Mouse (Mus musculus) bone marrow macrophage, adult 2 months (primary cell): ENCODE measurements around the gene Ier2. TPM values are rescaled to one million over a fixed set of nuclear protein-coding genes. Genes with fewer than 3 reads are reported as not detected.

ENCODE experiments used
- H3K27ac ChIP-seq: 2 replicates; pipeline ENCODE4 v1.5.1; 2012; ENCODE audit warnings: low read depth, low read length; ENCODE audit not compliant: insufficient read depth
- H3K4me1 ChIP-seq: 2 replicates; pipeline ENCODE4 v1.6.1; 2012; ENCODE audit warnings: low read length; ENCODE audit not compliant: control insufficient read depth, insufficient read depth
- H3K4me3 ChIP-seq: 2 replicates; pipeline ENCODE4 v1.5.1; 2012; ENCODE audit warnings: mild to moderate bottlenecking, low read length, moderate library complexity; ENCODE audit not compliant: insufficient read depth
- CTCF ChIP-seq: IDR thresholded peaks from 2 replicates; pipeline ENCODE4 v1.5.1; 2012; ENCODE audit warnings: low read depth, mild to moderate bottlenecking, low read length, moderate library complexity
- POLR2A ChIP-seq: IDR thresholded peaks from 2 replicates; pipeline ENCODE4 v1.6.1; 2012; ENCODE audit warnings: mild to moderate bottlenecking, low read depth, low read length, borderline replicate concordance
- polyA plus RNA-seq: library from polyadenylated mRNA; stranded (reverse); fragments of >200 nt; gene quantifications from 2 replicates; pipeline ENCODE4 v1.2.4, GENCODE M21; 2012; ENCODE audit not compliant: missing spikeins, insufficient read depth, insufficient read length

The Ier2 gene
- polyA plus RNA-seq, 1 experiment: 24.7 TPM

GRCm38 (mm10) chr8:84698929-84699401 lies 36.3 kb upstream of the Ier2 start:
- Histone ChIP-seq H3K4me1 (peaks cover 26% of the 10 kb centered on the region), H3K4me3 (peak overlapping the region; percentile 23; the same call in 1 of the 2 replicates), H3K27ac (peak overlapping the region; percentile 99)
- TF ChIP-seq CTCF: no peak
- TF ChIP-seq POLR2A: no peak

- TF ChIP-seq CTCF (no peak), POLR2A (no peak)
- Histone ChIP-seq H3K27ac (peak overlapping the region; percentile 99), H3K4me1 (peaks cover 26% of the 10 kb centered on the region), H3K4me3 (no peak overlapping the region)
Measured at GRCm38 (mm10) chr8:84698288-84698687, 35.6 kb upstream of the Ier2 start.

- TF ChIP-seq CTCF (0 out of 2 replicates have a peak, but pooled peaks have one; percentile 29), POLR2A (no peak)
- peak overlapping the region; percentile 99; the same call in 1 of the 2 replicates for H3K27ac ChIP-seq
- H3K4me1 ChIP-seq: peaks cover 26% of the 10 kb centered on the region
- no peak overlapping the region for H3K4me3 ChIP-seq
Measured at GRCm38 (mm10) chr8:84697166-84698130, 34.8 kb upstream of the Ier2 start.

GRCm38 (mm10) chr8:84695140-84695539 lies 32.5 kb upstream of the Ier2 start:
- Histone ChIP-seq H3K4me3 (no peak overlapping the region), H3K27ac (no peak overlapping the region), H3K4me1 (peaks cover 27% of the 10 kb centered on the region)
- TF ChIP-seq POLR2A (no peak), CTCF (no peak)

- H3K4me3 ChIP-seq: no peak overlapping the region
- H3K27ac ChIP-seq: no peak overlapping the region
- TF ChIP-seq POLR2A (no peak), CTCF (no peak)
- peaks cover 19% of the 10 kb centered on the region for H3K4me1 ChIP-seq
Measured at GRCm38 (mm10) chr8:84693332-84693731, 30.7 kb upstream of the Ier2 start.

GRCm38 (mm10) chr8:84689091-84689915 lies 26.7 kb upstream of the Ier2 start:
- TF ChIP-seq POLR2A: no peak
- TF ChIP-seq CTCF: no peak
- H3K4me1 ChIP-seq: peaks cover 28% of the 10 kb centered on the region
- peak overlapping the region; percentile 53 for H3K27ac ChIP-seq
- H3K4me3 ChIP-seq: peak overlapping the region; percentile 68

- TF ChIP-seq POLR2A (no peak), CTCF (no peak)
- Histone ChIP-seq H3K4me3 (peak within 1 kb of the TSS; percentile 88), H3K27ac (peak within 1 kb of the TSS; percentile 70), H3K4me1 (peaks cover 29% of the 10 kb centered on the region)
Measured at GRCm38 (mm10) chr8:84687705-84688100, 25.1 kb upstream of the Ier2 start, which contains the start of gene Nacc1. TSS of gene Nacc1 (minus strand) at chr8:84687862.

- Histone ChIP-seq H3K4me3 (peak overlapping the region; percentile 88), H3K27ac (peak overlapping the region; percentile 70), H3K4me1 (peaks cover 31% of the 10 kb centered on the region)
- no peak for TF ChIP-seq CTCF
- TF ChIP-seq POLR2A: no peak
Measured at GRCm38 (mm10) chr8:84687003-84687704, 24.5 kb upstream of the Ier2 start.
